Mouse (Mus musculus) stomach, embryonic 15.5 days (tissue): ENCODE measurements around the gene Tle6. TPM values are rescaled to one million over a fixed set of nuclear protein-coding genes. Genes with fewer than 3 reads are reported as not detected.

Source experiments
- ATAC-seq: fragments of 200-750 bp; cut with Nextera tagmentation; 2 replicates; pipeline ENCODE4 v1.8.0; 2017; ENCODE audit warnings: low read depth, moderate number of reproducible peaks, moderate TSS enrichment; ENCODE audit not compliant: insufficient read depth, low FRiP score
- H3K27ac ChIP-seq: fragments of 300-500 bp; sonication (generic); 2 replicates; pipeline ENCODE4 v1.5.1; 2015; ENCODE audit warnings: mild to moderate bottlenecking, inconsistent platforms
- H3K27me3 ChIP-seq: fragments of 300-500 bp; sonication (generic); replicated peaks from 2 replicates; pipeline ENCODE4 v1.6.1; 2015; ENCODE audit warnings: inconsistent platforms
- H3K36me3 ChIP-seq: fragments of 300-500 bp; sonication (generic); 2 replicates; pipeline ENCODE4 v1.6.1; 2015; ENCODE audit warnings: inconsistent platforms
- H3K4me1 ChIP-seq: fragments of 300-500 bp; sonication (generic); 2 replicates; pipeline ENCODE4 v1.6.1; 2015; ENCODE audit warnings: inconsistent platforms
- H3K4me2 ChIP-seq: fragments of 300-500 bp; sonication (generic); 2 replicates; pipeline ENCODE4 v1.6.1; 2015; ENCODE audit warnings: mild to moderate bottlenecking, inconsistent platforms
- H3K4me3 ChIP-seq: fragments of 300-500 bp; sonication (generic); replicated peaks from 2 replicates; pipeline ENCODE4 v1.5.1; 2015; ENCODE audit warnings: inconsistent platforms
- H3K9ac ChIP-seq: fragments of 300-500 bp; sonication (generic); 2 replicates; pipeline ENCODE4 v1.6.1; 2015; ENCODE audit warnings: inconsistent platforms
- H3K9me3 ChIP-seq: fragments of 300-500 bp; sonication (generic); 2 replicates; pipeline ENCODE4 v1.6.1; 2016; ENCODE audit warnings: inconsistent platforms
- WGBS: fragments of 180-500 bp; shearing (Covaris S2); methylation state at CpG from one replicate; pipeline ENCODE4 v1.1.7; 2015; 5-methylcytosine and 5-hydroxymethylcytosine counted together
- polyA plus RNA-seq: library from polyadenylated mRNA; unstranded; fragments of >200 nt; fragmentation: Nextera tagmentation; extraction: Ambion mirVana; gene quantifications from 2 replicates; pipeline ENCODE4 v1.2.1, GENCODE M21; 2015

Tle6 gene
- polyA plus RNA-seq, 1 experiment from 2014 or later: 31.2 TPM

DNA sequence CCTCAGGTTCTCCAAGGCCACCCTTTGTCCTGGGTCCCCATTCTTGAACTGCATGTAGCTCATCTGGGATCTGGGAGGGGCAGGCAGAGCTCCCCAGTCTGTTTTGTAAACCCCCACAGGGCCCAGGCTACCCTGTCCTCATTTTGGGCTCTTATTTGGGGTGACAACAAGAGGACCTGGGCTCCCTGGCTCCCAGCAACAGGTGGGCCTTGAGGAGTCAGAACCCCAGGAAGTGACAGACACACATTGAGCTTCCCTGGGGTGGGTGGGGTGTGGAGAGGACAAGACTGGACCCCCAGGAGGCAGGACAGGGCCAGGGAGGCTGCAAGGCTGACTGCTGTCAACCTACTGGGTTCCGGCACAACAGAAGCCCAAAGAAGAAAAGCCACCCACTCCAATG is 57.2 kb downstream of the Tle6 start:
- WGBS: 77% methylated on average over 1 of the region's 1 CpGs
- Histone ChIP-seq H3K27ac (no peak overlapping the region), H3K9ac (peak overlapping the region; percentile 80; the same call in 1 of the 2 replicates), H3K27me3 (no peaks in the 10 kb centered on the region), H3K4me1 (peaks cover 36% of the 10 kb centered on the region), H3K4me3 (peak overlapping the region; percentile 77), H3K9me3 (no peaks in the 10 kb centered on the region), H3K4me2 (peak overlapping the region; percentile 88), H3K36me3 (0 out of 2 replicates have a peak, but pooled peaks cover 4% of the 10 kb centered on the region)
- no peak for ATAC-seq

- Histone ChIP-seq H3K4me2 (peak overlapping the region; percentile 88), H3K9ac (peak overlapping the region; percentile 14; the same call in 1 of the 2 replicates), H3K4me1 (peaks cover 36% of the 10 kb centered on the region), H3K9me3 (no peaks in the 10 kb centered on the region), H3K27ac (peak overlapping the region; percentile 68; the same call in 1 of the 2 replicates), H3K4me3 (peak overlapping the region; percentile 77), H3K36me3 (0 out of 2 replicates have a peak, but pooled peaks cover 4% of the 10 kb centered on the region), H3K27me3 (no peaks in the 10 kb centered on the region)
- 68% methylated on average over 7 of the region's 7 CpGs for WGBS
- no peak for ATAC-seq
Measured at GRCm38 (mm10) chr10:81542727-81543460, 58.0 kb downstream of the Tle6 start.

DNA sequence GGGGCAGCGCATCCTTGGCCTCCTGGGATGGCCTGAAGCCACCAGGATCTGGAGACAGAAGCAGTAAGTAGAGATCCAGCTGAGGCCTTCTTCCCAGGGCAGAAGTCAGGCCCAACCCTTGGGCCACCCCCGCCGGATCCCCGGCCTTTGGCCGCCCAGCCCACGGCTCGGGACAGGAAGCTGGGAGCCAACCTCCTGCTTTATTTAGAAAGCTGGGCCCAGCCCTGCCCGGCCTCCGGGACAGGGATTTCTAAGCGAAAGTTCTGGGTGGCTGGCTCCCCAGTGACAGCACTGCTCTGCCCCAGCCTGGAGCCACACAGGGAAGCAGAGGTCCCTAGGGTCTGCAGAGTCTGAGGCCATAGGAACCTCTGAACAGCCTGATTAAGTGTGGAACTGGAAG is 59.1 kb downstream of the Tle6 start:
- no peak overlapping the region; the same call in 1 of the 2 replicates for H3K9ac ChIP-seq
- WGBS: 59% methylated on average over 10 of the region's 10 CpGs
- H3K27ac ChIP-seq: peak overlapping the region; percentile 68
- ATAC-seq: no peak
- H3K4me1 ChIP-seq: peaks cover 35% of the 10 kb centered on the region
- H3K36me3 ChIP-seq: 0 out of 2 replicates have a peak, but pooled peaks cover 4% of the 10 kb centered on the region
- no peaks in the 10 kb centered on the region for H3K27me3 ChIP-seq
- no peaks in the 10 kb centered on the region for H3K9me3 ChIP-seq
- H3K4me3 ChIP-seq: peak overlapping the region; percentile 14; the same call in 1 of the 2 replicates
- H3K4me2 ChIP-seq: peak overlapping the region; percentile 88

GRCm38 (mm10) chr10:81541363-81541762 is 59.5 kb downstream of the Tle6 start:
- Histone ChIP-seq H3K27me3 (no peaks in the 10 kb centered on the region), H3K4me2 (peak overlapping the region; percentile 88), H3K4me3 (peak overlapping the region; percentile 14; the same call in 1 of the 2 replicates), H3K9ac (no peak overlapping the region; the same call in 1 of the 2 replicates), H3K27ac (0 out of 2 replicates have a peak overlapping the region, but pooled peaks have one; percentile 68), H3K9me3 (no peaks in the 10 kb centered on the region), H3K36me3 (0 out of 2 replicates have a peak, but pooled peaks cover 4% of the 10 kb centered on the region), H3K4me1 (peaks cover 31% of the 10 kb centered on the region)
- 78% methylated on average over 5 of the region's 5 CpGs for WGBS
- no peak for ATAC-seq

Other genes starting within 250 kb of the Tle6 start
- 12.8 and 13.6 TPM in 2 replicates for gene Mfsd12, start 243.6 kb downstream of the Tle6 start, polyA plus RNA-seq
- 1.2 and 1.5 TPM in 2 replicates for gene 4930404N11Rik, start 235.3 kb downstream of the Tle6 start, polyA plus RNA-seq
- 88.5 and 90.5 TPM in 2 replicates for gene Fzr1, start 222.6 kb downstream of the Tle6 start, polyA plus RNA-seq
- gene Dohh, start 216.6 kb downstream of the Tle6 start, polyA plus RNA-seq: 78.9 and 80.4 TPM in 2 replicates
- gene Gm48551, start 216.6 kb downstream of the Tle6 start, polyA plus RNA-seq: 2.9 and 3.3 TPM in 2 replicates
- gene Gm48552, start 212.1 kb downstream of the Tle6 start, polyA plus RNA-seq: 0.41 and 1.4 TPM in 2 replicates
- 59.5 and 77.5 TPM in 2 replicates for gene Smim24, start 208.0 kb downstream of the Tle6 start, polyA plus RNA-seq
- 65.5 and 78.2 TPM in 2 replicates for gene Nfic, start 145.4 kb downstream of the Tle6 start, polyA plus RNA-seq
- 1.7 and 1.8 TPM in 2 replicates for gene Celf5, start 118.4 kb downstream of the Tle6 start, polyA plus RNA-seq
- gene Ncln, start 104.7 kb downstream of the Tle6 start, polyA plus RNA-seq: 83.9 and 93.7 TPM in 2 replicates
- gene S1pr4, start 100.9 kb downstream of the Tle6 start, polyA plus RNA-seq: 1.4 and 1.6 TPM in 2 replicates
- 4.4 and 5.8 TPM in 2 replicates for gene Gna15, start 76.8 kb downstream of the Tle6 start, polyA plus RNA-seq
- 113 and 134 TPM in 2 replicates for gene Gna11, start 55.9 kb downstream of the Tle6 start, polyA plus RNA-seq
- 692 and 697 TPM in 2 replicates for gene Aes, start 41.6 kb downstream of the Tle6 start, polyA plus RNA-seq
- 28.8 and 35.6 TPM in 2 replicates for gene Tle2, start 26.5 kb downstream of the Tle6 start, polyA plus RNA-seq
- 0.55 and 0.71 TPM in 2 replicates for gene BC025920, start 5.2 kb upstream of the Tle6 start, polyA plus RNA-seq
- 32.9 and 33.3 TPM in 2 replicates for gene Sirt6, start 26.7 kb upstream of the Tle6 start, polyA plus RNA-seq
- gene Ankrd24, start 27.5 kb upstream of the Tle6 start, polyA plus RNA-seq: 10.9 and 12.6 TPM in 2 replicates
- 4.3 and 5.2 TPM in 2 replicates for gene Gm10778, start 48.0 kb upstream of the Tle6 start, polyA plus RNA-seq
- 11.8 and 13.6 TPM in 2 replicates for gene Zfp433, start 103.8 kb upstream of the Tle6 start, polyA plus RNA-seq
- 6.7 and 6.9 TPM in 2 replicates for gene Gm3055, start 170.1 kb upstream of the Tle6 start, polyA plus RNA-seq
- gene Gm4767, start 211.1 kb upstream of the Tle6 start, polyA plus RNA-seq: 3.1 and 3.3 TPM in 2 replicates